In genomic region chr17:48819703-48820102, GRCm38 (mm10) we compare ENCODE assay signal across 18 mouse cellular contexts.
"Had no signal": no experiment of that assay in that cellular context is flagged by ENCODE, and none has a peak within 500 bp of the region (broad histone marks: within the 10 kb centered on the region; RNA-seq: fewer than 3 reads in every experiment).

No protein-coding gene starts in this region.

- H3K36me3 ChIP-seq: intestine, embryonic 15.5 days; kidney, embryonic 15.5 days; limb, embryonic 13.5 days; liver, embryonic 13.5 days; midbrain, embryonic 10.5 days; midbrain, embryonic 13.5 days; neural tube, embryonic 13.5 days had no signal

- H3K4me2 ChIP-seq: intestine, embryonic 15.5 days; kidney, embryonic 15.5 days; limb, embryonic 13.5 days; liver, embryonic 13.5 days; midbrain, embryonic 13.5 days; neural tube, embryonic 13.5 days had no signal

- H3K4me3 ChIP-seq: intestine, embryonic 15.5 days; kidney, embryonic 15.5 days; limb, embryonic 13.5 days; liver, embryonic 13.5 days; megakaryocyte, embryonic 14.5 days; midbrain, embryonic 10.5 days; midbrain, embryonic 13.5 days; myocyte; neural tube, embryonic 13.5 days had no signal

- H3K9ac ChIP-seq: intestine, embryonic 15.5 days; kidney, embryonic 15.5 days; limb, embryonic 13.5 days; liver, embryonic 13.5 days; midbrain, embryonic 13.5 days; neural tube, embryonic 13.5 days had no signal

- ATAC-seq: intestine, embryonic 15.5 days; midbrain, embryonic 13.5 days; midbrain, embryonic 16.5 days had no signal

- H3K27me3 ChIP-seq: intestine, embryonic 15.5 days; kidney, embryonic 15.5 days; limb, embryonic 13.5 days; liver, embryonic 13.5 days; megakaryocyte, embryonic 14.5 days; midbrain, embryonic 13.5 days; neural tube, embryonic 13.5 days had no signal

- H3K27ac ChIP-seq: intestine, embryonic 15.5 days; kidney, embryonic 15.5 days; limb, embryonic 13.5 days; liver, embryonic 13.5 days; midbrain, embryonic 10.5 days; midbrain, embryonic 13.5 days; neural tube, embryonic 13.5 days had no signal

- DNase-seq: kidney, adult 11 months; kidney, adult 8-10 months; kidney, postnatal 10 days; kidney, postnatal 36 days; left cerebral cortex, postnatal 4 days; liver, embryonic 13.5 days; retina, postnatal 1 day; thymus, adult 18-20 months; thymus, postnatal 36 days had no signal

- H3K9me3 ChIP-seq: intestine, embryonic 15.5 days; kidney, embryonic 15.5 days; limb, embryonic 13.5 days; liver, embryonic 13.5 days; midbrain, embryonic 10.5 days; midbrain, embryonic 13.5 days; neural tube, embryonic 13.5 days had no signal

- H3K4me1 ChIP-seq: intestine, embryonic 15.5 days; liver, embryonic 13.5 days; megakaryocyte, embryonic 14.5 days had no signal
